Mouse (Mus musculus) liver, embryonic 15.5 days (tissue): Measurements from ENCODE around the gene Cops4. TPM values are rescaled to one million over a fixed set of nuclear protein-coding genes. Genes with fewer than 3 reads are reported as not detected.

ENCODE experiments used
- ATAC-seq: fragments of 200-750 bp; cut with Nextera tagmentation; 2 replicates; pipeline ENCODE4 v1.8.0; 2017; ENCODE audit warnings: moderate number of reproducible peaks, mild to moderate bottlenecking, moderate library complexity; ENCODE audit not compliant: insufficient read depth
- H3K27ac ChIP-seq: fragments of 300-500 bp; sonication (generic); replicated peaks from 2 replicates; pipeline ENCODE4 v1.5.1; 2015; ENCODE audit warnings: mild to moderate bottlenecking, inconsistent platforms
- H3K27me3 ChIP-seq: fragments of 300-500 bp; sonication (generic); 2 replicates; pipeline ENCODE4 v1.6.1; 2015; ENCODE audit warnings: mild to moderate bottlenecking, inconsistent platforms
- H3K36me3 ChIP-seq: fragments of 300-500 bp; sonication (generic); replicated peaks from 2 replicates; pipeline ENCODE4 v1.6.1; 2015; ENCODE audit warnings: moderate library complexity, mild to moderate bottlenecking, inconsistent platforms
- H3K4me1 ChIP-seq: fragments of 300-500 bp; sonication (generic); replicated peaks from 2 replicates; pipeline ENCODE4 v1.6.1; 2015; ENCODE audit warnings: inconsistent platforms
- H3K4me2 ChIP-seq: fragments of 300-500 bp; sonication (generic); 2 replicates; pipeline ENCODE4 v1.6.1; 2015; ENCODE audit warnings: moderate library complexity, mild to moderate bottlenecking, inconsistent platforms
- H3K4me3 ChIP-seq: fragments of 300-500 bp; sonication (generic); replicated peaks from 2 replicates; pipeline ENCODE4 v1.5.1; 2015; ENCODE audit warnings: mild to moderate bottlenecking, inconsistent platforms
- H3K9ac ChIP-seq: fragments of 300-500 bp; sonication (generic); 2 replicates; pipeline ENCODE4 v1.6.1; 2015; ENCODE audit warnings: moderate library complexity, mild to moderate bottlenecking, inconsistent platforms
- H3K9me3 ChIP-seq: fragments of 300-500 bp; sonication (generic); replicated peaks from 2 replicates; pipeline ENCODE4 v1.6.1; 2016; ENCODE audit warnings: inconsistent platforms
- WGBS: fragments of 180-500 bp; shearing (Covaris S2); methylation state at CpG from one replicate; pipeline ENCODE4 v1.1.7; 2015; ENCODE audit warnings: mixed read lengths; ENCODE audit not compliant: insufficient replicate concordance; 5-methylcytosine and 5-hydroxymethylcytosine counted together
- polyA plus RNA-seq: library from polyadenylated mRNA; unstranded; fragments of >200 nt; fragmentation: Nextera tagmentation; extraction: Ambion mirVana; gene quantifications from 2 replicates; pipeline ENCODE4 v1.2.1, GENCODE M21; 2015

Cops4 gene
- polyA plus RNA-seq, 1 experiment from 2014 or later: 67.6 TPM

DNA sequence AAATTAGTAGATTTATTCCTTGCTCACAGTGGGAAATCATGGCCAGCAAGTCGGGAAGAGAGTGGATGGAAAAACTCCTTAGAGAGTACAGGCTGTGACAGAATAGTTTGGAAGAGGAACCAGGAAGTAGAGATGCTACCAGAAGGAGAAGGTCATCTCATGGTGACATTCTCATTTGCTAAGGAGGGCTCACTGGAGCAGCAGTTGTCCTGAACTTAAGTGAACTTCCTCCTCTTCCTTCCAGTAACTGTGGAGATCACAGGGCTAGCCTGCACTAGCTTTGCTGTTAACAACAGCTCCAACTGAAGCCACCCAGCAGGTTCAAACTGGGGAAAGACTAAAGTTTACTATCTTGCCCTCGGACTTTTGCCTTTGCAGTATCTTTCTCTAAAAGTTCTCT, 48.7 kb downstream of the Cops4 start:
- peak overlapping the region; percentile 16 for H3K27ac ChIP-seq
- H3K4me2 ChIP-seq: peak overlapping the region; percentile 29
- H3K27me3 ChIP-seq: peaks cover 21% of the 10 kb centered on the region
- peak; percentile 20; the same call in 1 of the 2 replicates for ATAC-seq
- no peaks in the 10 kb centered on the region for H3K36me3 ChIP-seq
- WGBS: 40% methylated on average over 2 of the region's 2 CpGs
- no peak overlapping the region for H3K9ac ChIP-seq
- H3K4me1 ChIP-seq: peaks cover 27% of the 10 kb centered on the region
- 0 out of 2 replicates have a peak overlapping the region, but pooled peaks have one; percentile 1 for H3K4me3 ChIP-seq
- no peaks in the 10 kb centered on the region for H3K9me3 ChIP-seq

DNA sequence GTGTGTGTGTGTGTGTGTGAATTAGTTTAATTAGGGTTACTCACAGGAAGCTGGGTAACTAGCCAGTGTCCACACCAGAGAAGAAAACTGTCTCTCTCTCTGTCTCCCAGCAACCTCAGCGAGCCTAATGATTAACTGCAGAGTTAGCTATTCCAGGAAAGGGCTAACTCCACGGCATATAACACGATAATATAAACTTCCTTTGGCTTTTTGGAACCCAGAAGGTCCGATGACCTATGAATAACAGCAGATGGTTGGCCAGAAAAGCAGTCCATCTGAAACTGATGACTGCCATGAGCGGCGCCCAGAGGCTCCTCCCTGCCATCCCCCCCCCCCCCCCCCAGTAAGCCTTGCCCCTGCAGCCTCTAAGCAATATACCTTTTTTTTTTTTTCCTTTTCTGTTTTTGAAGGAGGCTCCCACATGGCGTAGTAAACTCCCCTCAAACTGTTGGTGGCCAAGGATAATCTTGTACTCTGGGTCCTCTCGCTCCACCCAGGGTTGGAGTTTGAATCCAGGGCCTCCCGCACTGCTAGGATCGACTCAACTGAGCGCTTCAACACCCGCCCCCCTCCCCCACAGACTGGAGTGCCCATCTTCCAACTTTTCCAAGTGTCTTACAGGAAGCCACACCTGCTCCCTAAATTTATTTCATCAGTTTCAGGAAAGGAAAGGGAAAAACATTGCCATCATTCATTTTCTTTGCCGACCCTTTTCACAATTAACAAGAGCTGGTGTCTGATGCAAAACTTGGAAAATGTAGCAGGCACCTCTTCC, 49.3 kb downstream of the Cops4 start:
- Histone ChIP-seq H3K4me2 (peak overlapping the region; percentile 29), H3K4me1 (peaks cover 27% of the 10 kb centered on the region), H3K9me3 (no peaks in the 10 kb centered on the region), H3K4me3 (0 out of 2 replicates have a peak overlapping the region, but pooled peaks have one; percentile 1), H3K9ac (no peak overlapping the region), H3K27me3 (peaks cover 21% of the 10 kb centered on the region), H3K27ac (peak overlapping the region; percentile 55), H3K36me3 (no peaks in the 10 kb centered on the region)
- peak; percentile 52; the same call in 1 of the 2 replicates for ATAC-seq
- WGBS: 43% methylated on average over 13 of the region's 13 CpGs

DNA sequence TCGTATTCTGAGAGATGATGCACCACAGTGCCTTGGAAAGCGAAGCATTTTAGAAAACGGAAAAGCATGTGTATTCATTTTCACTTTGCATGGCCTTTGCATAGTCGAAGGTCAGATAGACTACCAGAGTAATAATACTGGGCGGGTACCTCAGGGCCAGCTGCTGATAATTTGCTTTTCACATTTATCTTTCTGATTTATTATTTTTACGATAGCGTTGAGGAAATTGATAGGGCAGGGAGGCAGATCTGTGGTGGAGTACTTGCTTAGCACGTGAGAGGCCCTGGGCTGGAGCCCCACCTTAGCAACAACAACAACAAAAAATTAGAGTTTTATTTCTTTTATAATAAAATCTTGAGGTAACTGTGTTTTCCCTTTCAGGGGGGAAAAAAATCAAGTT, 50.1 kb downstream of the Cops4 start:
- peaks cover 27% of the 10 kb centered on the region for H3K4me1 ChIP-seq
- no peak overlapping the region for H3K9ac ChIP-seq
- H3K4me2 ChIP-seq: 0 out of 2 replicates have a peak overlapping the region, but pooled peaks have one; percentile 6
- peaks cover 21% of the 10 kb centered on the region for H3K27me3 ChIP-seq
- H3K4me3 ChIP-seq: no peak overlapping the region
- WGBS: 36% methylated on average over 8 of the region's 8 CpGs
- H3K36me3 ChIP-seq: no peaks in the 10 kb centered on the region
- no peaks in the 10 kb centered on the region for H3K9me3 ChIP-seq
- ATAC-seq: no peak
- H3K27ac ChIP-seq: no peak overlapping the region

GRCm38 (mm10) chr5:100568802-100569201, 50.7 kb downstream of the Cops4 start:
- Histone ChIP-seq H3K4me2 (peak overlapping the region; percentile 6; the same call in 1 of the 2 replicates), H3K9ac (no peak overlapping the region), H3K4me3 (no peak overlapping the region), H3K27me3 (peaks cover 21% of the 10 kb centered on the region), H3K9me3 (no peaks in the 10 kb centered on the region), H3K4me1 (peaks cover 27% of the 10 kb centered on the region), H3K36me3 (no peaks in the 10 kb centered on the region), H3K27ac (no peak overlapping the region)
- WGBS: 46% methylated on average over 3 of the region's 3 CpGs
- ATAC-seq: no peak

DNA sequence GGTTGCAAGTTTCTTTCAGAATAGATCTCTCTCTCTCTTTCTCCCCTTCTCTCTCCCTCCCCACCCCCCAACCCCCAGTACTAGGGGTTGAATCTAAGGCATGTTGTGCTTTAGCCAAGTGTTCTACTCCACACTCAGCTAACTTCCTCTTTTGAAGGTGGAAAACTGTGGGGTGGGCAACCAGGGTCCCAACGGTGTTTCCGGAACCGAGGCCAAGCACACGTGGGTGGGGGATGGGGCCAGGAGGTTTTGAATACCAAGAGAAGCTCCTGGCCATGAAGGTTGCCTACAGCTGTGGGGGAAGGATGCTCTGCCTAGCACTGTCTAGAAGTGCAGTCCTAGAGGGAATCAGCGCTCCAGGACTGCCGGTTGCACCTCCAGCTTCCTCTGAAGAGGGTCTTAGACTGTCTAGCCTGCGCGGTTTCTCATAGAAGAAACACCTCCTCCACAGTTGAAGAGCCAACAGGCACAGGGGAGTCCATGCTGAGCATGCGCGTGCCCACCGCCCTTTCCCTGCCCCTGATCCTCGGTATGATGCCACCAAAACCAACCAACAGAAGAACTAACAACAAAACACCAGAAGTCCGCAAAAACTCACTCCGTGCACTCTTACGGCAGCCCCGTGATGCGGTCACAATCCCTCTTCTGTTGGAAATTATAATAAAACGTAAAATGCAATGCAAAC, 51.3 kb downstream of the Cops4 start:
- H3K4me1 ChIP-seq: peaks cover 27% of the 10 kb centered on the region
- no peak overlapping the region; the same call in 1 of the 2 replicates for H3K27ac ChIP-seq
- no peaks in the 10 kb centered on the region for H3K9me3 ChIP-seq
- WGBS: 38% methylated on average over 18 of the region's 18 CpGs
- peaks cover 21% of the 10 kb centered on the region for H3K27me3 ChIP-seq
- H3K4me3 ChIP-seq: peak overlapping the region; percentile 30
- no peak overlapping the region for H3K9ac ChIP-seq
- peak overlapping the region; percentile 36 for H3K4me2 ChIP-seq
- ATAC-seq: no peak
- no peaks in the 10 kb centered on the region for H3K36me3 ChIP-seq

DNA sequence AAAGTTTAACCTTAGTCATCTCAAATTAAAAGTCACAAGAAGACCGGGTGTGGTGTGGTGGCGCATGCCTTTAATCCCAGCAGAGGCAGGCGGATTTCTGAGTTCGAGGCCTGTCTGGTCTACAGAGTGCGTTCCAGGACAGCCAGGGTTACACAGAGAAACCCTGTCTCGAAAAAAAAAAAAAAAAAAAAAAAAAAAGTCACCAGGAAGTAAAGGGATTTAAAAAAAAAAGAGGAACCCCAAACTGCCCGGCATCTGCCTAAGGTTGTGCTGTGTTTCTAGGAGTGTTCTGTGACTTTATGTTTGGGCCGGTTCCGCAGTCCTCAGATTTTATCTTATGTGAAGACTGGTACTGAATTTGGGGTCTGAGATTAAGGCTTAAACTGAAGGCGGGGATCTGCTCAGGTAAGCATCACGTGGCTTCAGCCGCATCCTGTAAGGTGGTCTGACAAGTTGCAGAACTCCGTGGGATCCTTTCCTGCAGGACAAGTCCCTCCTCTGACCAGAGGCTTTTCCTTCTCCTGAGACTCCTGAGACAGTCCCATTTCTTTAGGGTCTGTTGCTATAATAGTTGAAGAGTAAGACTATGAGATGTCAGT, 52.0 kb downstream of the Cops4 start:
- ATAC-seq: no peak
- no peaks in the 10 kb centered on the region for H3K9me3 ChIP-seq
- peak overlapping the region; percentile 31 for H3K4me2 ChIP-seq
- WGBS: 22% methylated on average over 13 of the region's 13 CpGs
- H3K36me3 ChIP-seq: no peaks in the 10 kb centered on the region
- no peak overlapping the region for H3K9ac ChIP-seq
- H3K4me1 ChIP-seq: peaks cover 27% of the 10 kb centered on the region
- peak overlapping the region; percentile 19; the same call in 1 of the 2 replicates for H3K27ac ChIP-seq
- peak overlapping the region; percentile 34 for H3K4me3 ChIP-seq
- H3K27me3 ChIP-seq: peaks cover 21% of the 10 kb centered on the region

GRCm38 (mm10) chr5:100570716-100571115, 52.6 kb downstream of the Cops4 start:
- WGBS: 18% methylated on average over 8 of the region's 8 CpGs
- peaks cover 27% of the 10 kb centered on the region for H3K4me1 ChIP-seq
- peak overlapping the region; percentile 19; the same call in 1 of the 2 replicates for H3K27ac ChIP-seq
- peak overlapping the region; percentile 31; the same call in 1 of the 2 replicates for H3K4me2 ChIP-seq
- H3K9me3 ChIP-seq: no peaks in the 10 kb centered on the region
- ATAC-seq: no peak
- H3K27me3 ChIP-seq: peaks cover 21% of the 10 kb centered on the region
- no peak overlapping the region for H3K9ac ChIP-seq
- no peaks in the 10 kb centered on the region for H3K36me3 ChIP-seq
- peak overlapping the region; percentile 34 for H3K4me3 ChIP-seq

DNA sequence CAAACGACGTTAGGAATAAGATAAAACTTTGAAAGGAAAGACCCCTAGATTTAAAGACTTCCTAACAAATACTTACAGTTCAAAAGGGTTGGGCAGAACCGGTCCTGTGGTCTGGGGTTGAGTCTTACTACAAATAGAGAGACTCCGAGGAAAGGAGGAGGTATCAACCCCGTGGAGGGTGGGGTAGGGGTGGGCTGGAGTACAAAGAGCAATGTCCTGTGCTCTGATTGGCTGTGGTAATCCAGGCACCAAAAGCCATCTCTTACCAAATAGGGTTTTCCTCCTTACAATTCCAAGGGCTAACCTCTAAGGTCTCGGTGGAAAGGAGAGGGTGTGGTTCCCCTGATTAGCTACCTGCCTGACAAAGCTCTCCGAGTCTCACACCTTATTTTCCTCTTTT, 54.0 kb downstream of the Cops4 start, which contains the start of gene Plac8:
Gene Plac8, minus strand, starts transcription at position 177 of the 400 bp plus-strand sequence.
- Histone ChIP-seq H3K9me3 (no peaks in the 10 kb centered on the region), H3K4me2 (peak within 1 kb of the TSS; percentile 31), H3K4me1 (peaks cover 18% of the 10 kb centered on the region; the same call in 1 of the 2 replicates), H3K27ac (no peak within 1 kb of the TSS), H3K4me3 (peak within 1 kb of the TSS; percentile 34), H3K27me3 (peaks cover 21% of the 10 kb centered on the region), H3K36me3 (no peaks in the 10 kb centered on the region), H3K9ac (no peak within 1 kb of the TSS)
- WGBS: 11% methylated on average over 7 of the region's 7 CpGs
- no peak; the same call in 1 of the 2 replicates for ATAC-seq

- H3K27me3 ChIP-seq: peaks cover 21% of the 10 kb centered on the region
- no peak overlapping the region for H3K4me3 ChIP-seq
- no peak overlapping the region for H3K9ac ChIP-seq
- no peak overlapping the region for H3K27ac ChIP-seq
- H3K36me3 ChIP-seq: no peaks in the 10 kb centered on the region
- WGBS: 59% methylated on average over 5 of the region's 5 CpGs
- H3K4me2 ChIP-seq: no peak overlapping the region
- H3K4me1 ChIP-seq: peaks cover 8% of the 10 kb centered on the region; the same call in 1 of the 2 replicates
- no peak for ATAC-seq
- H3K9me3 ChIP-seq: no peaks in the 10 kb centered on the region
Measured at GRCm38 (mm10) chr5:100573256-100573655, 55.1 kb downstream of the Cops4 start.

DNA sequence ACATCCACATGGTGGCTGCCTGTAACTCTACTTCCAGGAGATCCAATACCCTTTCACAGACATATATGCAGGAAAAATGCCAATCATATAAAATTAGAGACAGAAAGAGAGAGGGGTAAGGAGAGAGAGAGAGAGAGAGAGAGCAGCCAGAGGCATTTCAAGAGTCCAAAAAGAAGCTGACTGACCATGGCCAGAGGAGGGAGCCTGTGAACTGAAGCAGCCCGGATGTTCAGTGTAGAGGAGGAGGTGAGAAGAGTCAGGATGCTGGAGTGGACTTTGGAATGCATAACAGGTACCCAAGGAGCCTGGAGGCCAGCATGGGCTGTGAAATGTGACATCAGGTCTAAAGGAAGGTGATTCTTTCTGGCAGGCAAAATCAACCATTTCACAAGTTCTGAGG, 56.7 kb downstream of the Cops4 start:
- Histone ChIP-seq H3K9ac (no peak overlapping the region), H3K27ac (peak overlapping the region; percentile 61; the same call in 1 of the 2 replicates), H3K27me3 (peaks cover 15% of the 10 kb centered on the region), H3K4me1 (0 out of 2 replicates have a peak, but pooled peaks cover 3% of the 10 kb centered on the region), H3K9me3 (no peaks in the 10 kb centered on the region), H3K4me3 (no peak overlapping the region), H3K4me2 (no peak overlapping the region), H3K36me3 (no peaks in the 10 kb centered on the region)
- 47% methylated on average over 1 of the region's 1 CpGs for WGBS
- no peak for ATAC-seq
